Mouse (Mus musculus) liver, embryonic 12.5 days (tissue): ENCODE data around the gene Plekhg3. TPM values are rescaled to one million over a fixed set of nuclear protein-coding genes. Genes with fewer than 3 reads are reported as not detected.

Experiments
- ATAC-seq: fragments of 200-750 bp; cut with Nextera tagmentation; 2 replicates; pipeline ENCODE4 v1.8.0; 2017; ENCODE audit warnings: moderate number of reproducible peaks, mild to moderate bottlenecking, moderate library complexity
- H3K27ac ChIP-seq: fragments of 300-500 bp; sonication (generic); 2 replicates; pipeline ENCODE4 v1.5.1; 2016; ENCODE audit warnings: mild to moderate bottlenecking
- H3K27me3 ChIP-seq: fragments of 300-500 bp; sonication (generic); replicated peaks from 2 replicates; pipeline ENCODE4 v1.6.1; 2016; ENCODE audit warnings: mild to moderate bottlenecking, moderate library complexity
- H3K36me3 ChIP-seq: fragments of 300-500 bp; sonication (generic); 2 replicates; pipeline ENCODE4 v1.6.1; 2016; ENCODE audit warnings: mild to moderate bottlenecking, moderate library complexity
- H3K4me1 ChIP-seq: fragments of 300-500 bp; sonication (generic); 2 replicates; pipeline ENCODE4 v1.6.1; 2016
- H3K4me2 ChIP-seq: fragments of 300-500 bp; sonication (generic); 2 replicates; pipeline ENCODE4 v1.6.1; 2016; ENCODE audit warnings: mild to moderate bottlenecking, moderate library complexity
- H3K4me3 ChIP-seq: fragments of 300-500 bp; sonication (generic); 2 replicates; pipeline ENCODE4 v1.5.1; 2016; ENCODE audit warnings: mild to moderate bottlenecking, moderate library complexity
- H3K9ac ChIP-seq: fragments of 300-500 bp; sonication (generic); 2 replicates; pipeline ENCODE4 v1.6.1; 2016; ENCODE audit warnings: mild to moderate bottlenecking, moderate library complexity
- H3K9me3 ChIP-seq: fragments of 300-500 bp; sonication (generic); replicated peaks from 2 replicates; pipeline ENCODE4 v1.6.1; 2016; ENCODE audit warnings: mild to moderate bottlenecking, moderate library complexity
- WGBS: fragments of 180-500 bp; shearing (Covaris S2); methylation state at CpG from one replicate; pipeline ENCODE4 v1.1.7; 2016; ENCODE audit not compliant: insufficient replicate concordance; 5-methylcytosine and 5-hydroxymethylcytosine counted together
- polyA plus RNA-seq: library from polyadenylated mRNA; unstranded; fragments of >200 nt; fragmentation: Nextera tagmentation; extraction: Ambion mirVana; gene quantifications from 2 replicates; pipeline ENCODE4 v1.2.1, GENCODE M21; 2016

Plekhg3 gene
- polyA plus RNA-seq, 1 experiment from 2014 or later, result 3.3 TPM

DNA sequence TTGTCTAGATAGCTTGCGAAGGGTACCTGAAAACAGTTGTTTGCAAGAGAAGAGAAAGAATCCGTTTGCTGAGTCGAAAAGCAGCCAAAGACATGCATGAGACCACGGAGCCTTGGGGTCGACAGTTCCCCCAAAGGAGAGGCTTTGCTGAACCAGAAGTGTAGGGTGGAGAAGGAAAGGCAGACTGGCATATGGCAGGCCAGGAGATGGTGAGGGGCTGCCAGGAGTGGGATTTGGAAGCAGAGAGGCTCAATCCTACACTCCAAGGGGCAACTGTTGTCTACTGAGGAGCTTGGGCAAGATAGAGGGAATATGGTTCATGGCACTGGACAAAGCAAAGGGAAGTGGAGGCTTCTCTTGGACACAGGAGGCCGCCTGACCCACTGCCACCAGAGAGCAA, 62.6 kb downstream of the Plekhg3 start:
- peak overlapping the region; percentile 32 for H3K4me2 ChIP-seq
- peak overlapping the region; percentile 81 for H3K27ac ChIP-seq
- no peak for ATAC-seq
- whole genome bisulfite sequencing, result 78% methylated on average over 6 of the region's 6 CpGs
- peaks cover 42% of the 10 kb centered on the region for H3K4me1 ChIP-seq
- no peak overlapping the region for H3K4me3 ChIP-seq
- H3K36me3 ChIP-seq, result peaks cover 33% of the 10 kb centered on the region
- H3K9me3 ChIP-seq, result no peaks in the 10 kb centered on the region
- peaks cover 37% of the 10 kb centered on the region for H3K27me3 ChIP-seq
- peak overlapping the region; percentile 59; the same call in 1 of the 2 replicates for H3K9ac ChIP-seq

DNA sequence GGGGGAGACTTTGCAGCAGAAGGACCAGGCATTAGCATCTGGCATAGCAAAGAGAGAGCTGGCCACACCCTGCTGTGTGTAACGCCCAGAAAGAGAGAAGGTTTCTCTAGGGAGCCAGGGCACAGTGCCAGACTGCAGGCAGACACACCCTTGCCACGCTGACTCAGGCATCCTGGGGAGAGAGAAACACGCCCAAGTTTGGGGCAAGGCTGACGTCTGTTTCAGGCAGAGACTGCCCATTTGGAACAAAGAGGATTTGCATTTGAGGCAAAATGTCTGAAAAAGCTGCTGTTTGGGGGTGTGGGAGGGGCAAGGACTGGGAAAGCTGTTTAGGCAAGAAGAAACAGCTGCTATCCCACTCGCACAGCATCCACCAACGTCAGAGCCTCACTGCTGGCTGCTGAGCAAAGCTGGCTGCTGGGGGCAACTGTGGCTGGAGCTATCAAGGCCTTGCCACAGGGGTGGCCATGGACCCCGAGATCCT, 63.2 kb downstream of the Plekhg3 start:
- Histone ChIP-seq H3K4me2 (peak overlapping the region; percentile 32), H3K4me3 (no peak overlapping the region), H3K4me1 (peaks cover 47% of the 10 kb centered on the region), H3K36me3 (peaks cover 39% of the 10 kb centered on the region), H3K27me3 (peaks cover 31% of the 10 kb centered on the region), H3K9me3 (no peaks in the 10 kb centered on the region), H3K9ac (peak overlapping the region; percentile 59), H3K27ac (peak overlapping the region; percentile 81)
- peak; percentile 86 for ATAC-seq
- 19% methylated on average over 7 of the region's 7 CpGs for WGBS

DNA sequence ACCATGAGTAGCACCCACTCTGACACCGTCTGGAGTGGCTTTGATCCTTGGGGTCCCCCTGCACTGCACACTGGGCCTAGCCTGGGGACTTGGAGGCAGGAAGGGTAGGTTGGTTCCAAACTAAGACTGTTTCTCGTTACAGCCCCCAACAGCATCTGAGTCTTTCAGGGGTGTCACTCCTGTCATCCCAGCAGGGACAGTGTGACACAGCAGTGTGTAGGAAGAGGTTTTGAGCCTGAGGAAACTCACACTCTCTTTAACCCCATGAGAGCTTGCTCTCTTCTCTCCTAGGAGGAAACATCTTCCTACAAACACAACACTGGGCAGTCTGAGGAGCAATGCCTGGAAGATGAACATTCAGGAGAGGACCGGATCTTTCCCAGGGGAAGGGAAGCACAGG, 63.9 kb downstream of the Plekhg3 start:
- Histone ChIP-seq H3K27me3 (peaks cover 24% of the 10 kb centered on the region), H3K4me1 (peaks cover 47% of the 10 kb centered on the region), H3K4me3 (no peak overlapping the region), H3K4me2 (peak overlapping the region; percentile 32), H3K9me3 (no peaks in the 10 kb centered on the region), H3K36me3 (peaks cover 46% of the 10 kb centered on the region), H3K27ac (peak overlapping the region; percentile 81), H3K9ac (peak overlapping the region; percentile 59)
- WGBS, result 59% methylated on average over 3 of the region's 3 CpGs
- ATAC-seq, result peak; percentile 5

DNA sequence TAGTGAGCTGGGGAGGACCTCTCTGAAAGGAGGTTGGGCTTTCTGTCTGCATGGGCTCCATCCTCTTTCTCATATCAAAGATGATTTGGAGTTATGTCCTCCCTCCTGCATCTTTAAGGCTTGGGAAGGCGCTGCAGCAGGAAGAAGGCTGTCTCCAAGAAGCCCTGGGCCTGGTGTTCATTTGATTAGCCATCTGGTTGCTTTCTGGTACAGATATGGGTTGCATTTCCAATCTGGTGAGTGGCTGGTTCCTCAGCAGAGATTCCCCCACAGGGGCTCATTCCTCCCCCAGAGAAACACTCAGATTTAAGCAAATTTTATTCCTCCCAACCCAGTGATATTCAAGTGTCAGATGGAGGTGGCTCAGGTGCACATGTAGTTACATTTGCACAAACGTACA, 65.1 kb downstream of the Plekhg3 start:
- Histone ChIP-seq H3K27me3 (peaks cover 11% of the 10 kb centered on the region), H3K4me3 (no peak overlapping the region), H3K36me3 (peaks cover 59% of the 10 kb centered on the region), H3K27ac (no peak overlapping the region), H3K4me1 (peaks cover 47% of the 10 kb centered on the region), H3K9me3 (no peaks in the 10 kb centered on the region), H3K9ac (no peak overlapping the region), H3K4me2 (no peak overlapping the region)
- 84% methylated on average over 2 of the region's 2 CpGs for WGBS
- no peak for ATAC-seq

DNA sequence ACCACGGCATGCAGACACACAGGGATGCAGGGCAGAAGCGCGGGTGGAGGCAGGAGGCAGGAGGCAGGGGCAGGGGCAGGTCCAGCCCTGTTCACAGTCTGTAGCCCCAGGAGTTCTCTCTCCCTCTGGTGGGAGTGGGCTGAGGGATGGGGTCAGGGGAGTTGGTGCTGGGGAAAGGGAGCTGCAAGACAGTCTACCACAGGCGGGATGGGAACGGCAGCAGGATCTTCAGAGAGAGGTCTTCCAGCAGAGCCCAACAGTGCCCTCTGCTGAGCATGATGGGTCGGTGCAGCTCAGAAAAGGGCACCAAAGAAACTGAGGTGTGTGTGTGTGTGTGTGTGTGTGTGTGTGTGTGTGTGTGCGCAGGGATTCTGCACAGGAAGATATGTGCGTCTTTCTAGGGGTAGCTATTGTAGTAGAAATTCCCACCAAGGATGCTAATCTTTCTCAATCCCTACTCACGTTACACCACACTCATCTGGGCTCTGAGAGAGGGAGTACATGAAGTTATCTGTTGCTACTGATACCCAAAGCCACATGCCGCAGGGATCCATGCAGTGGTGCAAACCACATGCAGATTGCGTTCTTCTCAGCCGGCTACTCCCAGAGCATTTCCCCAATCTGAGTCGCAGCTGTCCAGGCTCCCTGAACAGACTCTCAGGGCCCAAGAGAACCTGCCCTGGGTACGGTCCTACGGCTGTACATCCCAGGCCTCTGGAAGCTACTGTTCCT, 65.8 kb downstream of the Plekhg3 start:
- 41% methylated on average over 15 of the region's 15 CpGs for WGBS
- Histone ChIP-seq H3K9ac (no peak overlapping the region), H3K27ac (no peak overlapping the region), H3K27me3 (0 out of 2 replicates have a peak, but pooled peaks cover 6% of the 10 kb centered on the region), H3K4me3 (no peak overlapping the region), H3K9me3 (no peaks in the 10 kb centered on the region), H3K4me1 (peaks cover 47% of the 10 kb centered on the region), H3K4me2 (no peak overlapping the region), H3K36me3 (peaks cover 65% of the 10 kb centered on the region)
- ATAC-seq, result no peak

DNA sequence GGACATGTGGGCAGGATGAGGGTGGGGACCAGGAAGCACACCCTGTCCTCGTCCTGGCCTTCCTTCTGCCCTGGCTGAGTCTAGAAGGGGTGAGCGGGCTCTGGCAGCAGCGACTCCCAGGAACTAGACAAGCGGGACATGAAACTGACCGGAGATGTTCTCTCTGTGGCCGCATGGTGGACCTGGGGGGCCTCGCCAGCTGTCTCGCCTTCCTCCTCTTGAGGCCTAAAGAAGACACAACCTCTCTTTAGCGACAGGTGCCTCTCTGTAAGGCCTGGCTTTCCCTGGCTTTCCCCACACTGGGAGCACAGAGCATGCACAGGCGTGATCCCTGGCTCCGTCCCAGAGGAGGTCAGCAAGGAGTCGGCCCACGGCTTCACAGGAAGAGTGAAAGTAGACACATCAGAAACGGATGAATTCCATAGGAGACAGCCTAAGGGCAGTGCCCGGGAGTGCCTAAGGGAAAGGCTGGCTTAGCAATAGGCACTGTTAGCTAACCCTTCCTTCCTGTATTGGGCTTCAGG, 66.9 kb downstream of the Plekhg3 start:
- Histone ChIP-seq H3K36me3 (peaks cover 77% of the 10 kb centered on the region), H3K4me1 (peaks cover 46% of the 10 kb centered on the region), H3K4me2 (no peak overlapping the region), H3K27me3 (0 out of 2 replicates have a peak, but pooled peaks cover 2% of the 10 kb centered on the region), H3K9ac (no peak overlapping the region), H3K27ac (no peak overlapping the region), H3K9me3 (no peaks in the 10 kb centered on the region), H3K4me3 (no peak overlapping the region)
- WGBS, result 81% methylated on average over 15 of the region's 15 CpGs
- no peak for ATAC-seq

DNA sequence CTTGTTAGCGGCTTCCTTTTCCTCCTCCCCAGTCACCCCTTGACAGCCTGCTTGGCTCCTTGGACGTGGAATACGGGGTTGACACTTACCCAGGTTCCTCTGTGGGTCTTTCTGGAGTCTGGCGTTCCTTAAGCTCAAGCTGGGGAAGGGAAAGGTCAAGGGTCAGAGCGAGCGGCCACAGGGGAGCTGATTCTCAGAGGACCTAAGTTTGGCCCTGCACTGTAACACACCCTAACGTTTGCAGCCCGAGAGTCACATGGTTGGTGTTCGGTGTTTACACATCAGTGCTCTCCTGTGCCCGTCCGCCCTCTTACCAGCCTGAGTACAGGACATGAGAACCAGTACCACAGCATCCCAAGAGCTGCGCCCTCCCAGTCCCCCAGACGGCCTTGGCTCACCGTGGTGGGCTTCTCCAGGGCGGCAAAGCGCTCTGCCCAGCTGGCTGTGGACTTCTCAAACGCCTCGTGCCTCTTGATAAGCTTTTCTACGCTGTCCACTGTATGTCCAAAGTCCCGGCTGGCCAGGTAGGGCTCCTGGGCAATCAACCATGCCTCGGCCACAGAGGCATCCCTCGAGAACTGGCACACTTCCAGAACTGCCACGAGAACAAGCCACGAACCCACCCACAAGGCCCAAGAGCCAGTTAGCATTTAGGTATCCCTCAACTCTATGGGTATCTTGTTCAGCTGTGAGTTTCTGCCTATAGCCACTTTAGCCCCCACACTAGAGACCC, 67.7 kb downstream of the Plekhg3 start:
- Histone ChIP-seq H3K36me3 (peaks cover 84% of the 10 kb centered on the region), H3K4me1 (peaks cover 39% of the 10 kb centered on the region), H3K4me3 (no peak overlapping the region), H3K27ac (no peak overlapping the region), H3K4me2 (no peak overlapping the region), H3K27me3 (no peaks in the 10 kb centered on the region), H3K9ac (no peak overlapping the region), H3K9me3 (no peaks in the 10 kb centered on the region)
- 79% methylated on average over 24 of the region's 24 CpGs for WGBS
- no peak for ATAC-seq

DNA sequence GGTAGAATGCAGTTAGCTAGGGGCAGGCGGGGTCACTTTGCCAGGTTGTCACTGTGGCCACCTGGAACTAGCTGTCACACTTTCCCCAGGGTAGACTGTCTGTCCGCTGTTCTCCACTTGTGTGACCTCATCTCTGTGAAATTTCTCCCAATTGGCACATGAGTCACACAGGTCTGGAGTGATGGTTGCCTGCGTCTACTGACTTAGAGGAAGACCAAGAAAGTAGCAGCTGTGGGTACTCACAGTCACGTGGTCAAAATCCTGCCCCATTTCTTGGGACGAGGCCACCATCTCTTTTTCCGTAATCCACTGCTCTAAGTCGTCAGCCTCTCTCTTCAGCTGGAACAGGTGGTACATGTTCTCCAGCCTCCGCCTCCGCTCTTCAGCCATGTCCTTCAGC, 73.1 kb downstream of the Plekhg3 start:
- H3K4me3 ChIP-seq, result no peak overlapping the region
- H3K9ac ChIP-seq, result no peak overlapping the region
- ATAC-seq, result no peak
- no peak overlapping the region for H3K4me2 ChIP-seq
- 91% methylated on average over 9 of the region's 9 CpGs for WGBS
- no peak overlapping the region for H3K27ac ChIP-seq
- no peaks in the 10 kb centered on the region for H3K27me3 ChIP-seq
- no peaks in the 10 kb centered on the region for H3K9me3 ChIP-seq
- peaks cover 100% of the 10 kb centered on the region for H3K36me3 ChIP-seq
- no peaks in the 10 kb centered on the region for H3K4me1 ChIP-seq

DNA sequence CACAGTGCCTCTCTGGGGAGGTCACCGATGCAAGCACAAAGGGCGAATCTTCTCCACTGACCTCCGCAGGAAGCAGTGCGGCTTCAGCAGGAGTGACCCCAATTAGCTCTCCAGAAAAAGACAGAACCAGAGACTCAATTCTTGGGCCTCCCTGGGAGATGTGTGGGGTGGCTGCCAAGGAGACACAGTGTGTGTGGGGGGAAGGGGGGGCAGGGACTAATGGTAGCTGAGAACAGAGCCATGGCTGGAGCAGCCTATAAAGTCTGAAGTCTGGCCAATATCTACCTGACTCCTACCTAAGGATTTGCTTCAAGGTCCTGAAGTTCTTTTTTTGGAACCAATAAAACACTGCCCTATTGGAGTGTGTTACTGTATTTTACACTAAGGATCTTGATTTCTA, 73.9 kb downstream of the Plekhg3 start:
- H3K4me1 ChIP-seq, result no peaks in the 10 kb centered on the region
- peaks cover 100% of the 10 kb centered on the region for H3K36me3 ChIP-seq
- no peak overlapping the region for H3K4me2 ChIP-seq
- H3K9me3 ChIP-seq, result no peaks in the 10 kb centered on the region
- H3K27me3 ChIP-seq, result no peaks in the 10 kb centered on the region
- H3K4me3 ChIP-seq, result no peak overlapping the region
- H3K9ac ChIP-seq, result no peak overlapping the region
- no peak for ATAC-seq
- 92% methylated on average over 4 of the region's 4 CpGs for WGBS
- no peak overlapping the region for H3K27ac ChIP-seq

DNA sequence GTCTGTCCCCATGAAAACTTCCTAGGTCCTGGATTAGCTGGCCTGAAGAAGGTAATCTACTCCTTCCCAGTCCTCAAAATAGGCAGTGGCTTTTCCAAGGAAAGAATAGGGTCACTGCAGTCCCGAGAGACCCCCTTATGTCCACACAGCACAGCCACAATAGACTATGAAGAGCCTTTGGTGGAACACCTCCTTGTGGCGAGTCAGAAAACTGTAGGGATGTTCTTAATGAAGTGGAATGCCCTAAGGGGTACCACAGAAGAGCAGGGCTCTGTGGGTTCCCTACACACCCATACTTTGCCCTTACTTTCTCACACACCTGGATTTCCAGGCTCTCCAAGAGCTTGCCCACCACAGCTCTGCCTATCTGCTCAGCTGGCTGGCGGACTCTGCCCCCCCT, 75.1 kb downstream of the Plekhg3 start:
- Histone ChIP-seq H3K4me3 (no peak overlapping the region), H3K27me3 (no peaks in the 10 kb centered on the region), H3K4me2 (no peak overlapping the region), H3K9ac (no peak overlapping the region), H3K27ac (no peak overlapping the region), H3K4me1 (no peaks in the 10 kb centered on the region), H3K9me3 (no peaks in the 10 kb centered on the region), H3K36me3 (peaks cover 100% of the 10 kb centered on the region)
- WGBS, result 62% methylated on average over 3 of the region's 3 CpGs
- ATAC-seq, result no peak; the same call in 1 of the 2 replicates

DNA sequence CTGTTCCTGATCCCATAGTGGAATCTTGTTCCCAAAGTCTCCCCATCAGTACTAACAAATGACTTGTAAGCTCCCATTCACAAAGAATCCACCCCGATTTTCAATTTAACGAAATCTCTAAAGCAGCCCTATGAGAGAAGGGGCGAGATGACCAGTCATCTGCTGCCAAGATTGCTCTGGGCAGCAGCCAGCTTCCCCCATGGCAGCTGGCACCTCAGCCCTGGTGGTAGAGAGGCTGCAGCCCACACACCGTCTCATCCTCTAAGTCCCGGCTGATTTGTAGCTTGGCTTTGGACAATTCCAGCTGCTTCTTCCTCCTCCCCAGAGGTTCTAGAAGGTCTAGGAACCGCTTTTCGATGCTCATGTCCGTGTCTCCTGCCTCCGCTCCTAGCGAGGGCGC, 77.5 kb downstream of the Plekhg3 start:
- Histone ChIP-seq H3K4me3 (no peak overlapping the region), H3K36me3 (peaks cover 100% of the 10 kb centered on the region), H3K27ac (no peak overlapping the region), H3K4me2 (no peak overlapping the region), H3K27me3 (no peaks in the 10 kb centered on the region), H3K9ac (no peak overlapping the region), H3K9me3 (no peaks in the 10 kb centered on the region), H3K4me1 (no peaks in the 10 kb centered on the region)
- no peak for ATAC-seq
- WGBS, result 83% methylated on average over 11 of the region's 11 CpGs

DNA sequence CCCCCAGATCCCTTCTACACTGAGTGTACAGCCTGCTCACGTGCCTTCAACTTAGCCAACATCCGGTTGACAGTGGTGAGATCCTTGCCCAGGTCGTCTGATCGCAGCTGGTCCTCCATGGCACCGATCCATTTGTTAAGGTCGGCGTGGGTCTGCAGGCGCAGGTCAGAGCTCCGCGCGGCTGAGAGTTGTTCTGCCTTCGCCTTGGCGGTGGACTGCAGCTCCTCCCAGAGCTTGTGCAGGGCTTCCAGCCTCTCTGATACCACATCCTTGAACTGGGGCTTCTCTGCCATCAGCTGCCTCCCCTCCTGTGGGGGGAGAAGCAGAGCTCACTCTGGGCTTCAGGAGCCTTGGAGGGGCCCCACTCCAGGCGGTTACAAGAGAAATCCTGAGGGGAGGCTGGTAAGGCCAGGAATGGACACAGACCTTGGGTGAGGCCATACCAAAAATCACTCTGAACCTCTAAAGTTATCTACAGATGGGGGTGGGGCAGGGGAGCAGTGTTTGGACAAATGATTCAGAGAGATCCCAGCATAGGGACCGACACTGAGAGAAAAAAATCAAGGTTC, 78.4 kb downstream of the Plekhg3 start:
- Histone ChIP-seq H3K36me3 (peaks cover 100% of the 10 kb centered on the region), H3K27me3 (no peaks in the 10 kb centered on the region), H3K9ac (no peak overlapping the region), H3K27ac (no peak overlapping the region), H3K4me1 (no peaks in the 10 kb centered on the region), H3K9me3 (no peaks in the 10 kb centered on the region), H3K4me3 (no peak overlapping the region), H3K4me2 (no peak overlapping the region)
- no peak for ATAC-seq
- WGBS, result 78% methylated on average over 15 of the region's 15 CpGs
